Mouse (Mus musculus): ENCODE data around the gene Rap1b. TPM values are rescaled to one million over a fixed set of nuclear protein-coding genes. Genes with fewer than 3 reads are reported as not detected.

The Rap1b gene
- polyA plus RNA-seq, 1 experiment from 2014 or later, result 165 TPM

GRCm38 (mm10) chr10:117808068-117808467, 37.8 kb downstream of the Rap1b start:
- peaks cover 5% of the 10 kb centered on the region for H3K36me3 ChIP-seq
- no peak overlapping the region for H3K4me2 ChIP-seq
- H3K27ac ChIP-seq (replicated peaks), result no peak overlapping the region
- no peak overlapping the region for H3K9ac ChIP-seq
- no peak for ATAC-seq (ENCODE audit: low read depth)
- H3K4me1 ChIP-seq (replicated peaks), result peaks cover 12% of the 10 kb centered on the region; the same call in 1 of the 2 replicates
- no peaks in the 10 kb centered on the region for H3K9me3 ChIP-seq
- no peaks in the 10 kb centered on the region for H3K27me3 ChIP-seq
- 89% methylated on average over 6 of the region's 6 CpGs for WGBS
- no peak overlapping the region for H3K4me3 ChIP-seq

GRCm38 (mm10) chr10:117805919-117806318, 39.9 kb downstream of the Rap1b start:
- ATAC-seq (ENCODE audit: low read depth), result no peak
- no peak overlapping the region for H3K9ac ChIP-seq
- no peaks in the 10 kb centered on the region for H3K9me3 ChIP-seq
- no peak overlapping the region for H3K4me2 ChIP-seq
- no peaks in the 10 kb centered on the region for H3K27me3 ChIP-seq
- H3K4me3 ChIP-seq, result no peak overlapping the region
- no peak overlapping the region for H3K27ac ChIP-seq (replicated peaks)
- H3K36me3 ChIP-seq, result no peaks in the 10 kb centered on the region; the same call in 1 of the 2 replicates
- 57% methylated on average over 9 of the region's 9 CpGs for WGBS
- H3K4me1 ChIP-seq (replicated peaks), result peaks cover 12% of the 10 kb centered on the region; the same call in 1 of the 2 replicates

- WGBS, result 90% methylated on average over 31 of the region's 31 CpGs
- no peak overlapping the region for H3K9ac ChIP-seq
- no peaks in the 10 kb centered on the region for H3K27me3 ChIP-seq
- no peak overlapping the region for H3K27ac ChIP-seq (replicated peaks)
- H3K4me2 ChIP-seq, result no peak overlapping the region
- no peak overlapping the region for H3K4me3 ChIP-seq
- no peaks in the 10 kb centered on the region for H3K36me3 ChIP-seq
- no peaks in the 10 kb centered on the region for H3K9me3 ChIP-seq
- ATAC-seq (ENCODE audit: low read depth), result no peak
- peaks cover 4% of the 10 kb centered on the region; the same call in 1 of the 2 replicates for H3K4me1 ChIP-seq (replicated peaks)
Measured at GRCm38 (mm10) chr10:117803870-117804850, 41.7 kb downstream of the Rap1b start.

- Histone ChIP-seq H3K36me3 (no peaks in the 10 kb centered on the region), H3K9me3 (no peaks in the 10 kb centered on the region), H3K4me1 (replicated peaks) (no peaks in the 10 kb centered on the region), H3K4me3 (no peak overlapping the region), H3K27ac (replicated peaks) (no peak overlapping the region), H3K9ac (no peak overlapping the region), H3K27me3 (no peaks in the 10 kb centered on the region), H3K4me2 (no peak overlapping the region)
- ATAC-seq (ENCODE audit: low read depth), result no peak
- 93% methylated on average over 9 of the region's 9 CpGs for WGBS
Measured at GRCm38 (mm10) chr10:117801886-117802285, 43.9 kb downstream of the Rap1b start.

GRCm38 (mm10) chr10:117799806-117800205, 46.0 kb downstream of the Rap1b start:
- no peaks in the 10 kb centered on the region for H3K4me1 ChIP-seq (replicated peaks)
- H3K9ac ChIP-seq, result no peak overlapping the region
- H3K36me3 ChIP-seq, result no peaks in the 10 kb centered on the region
- 92% methylated on average over 11 of the region's 11 CpGs for WGBS
- ATAC-seq (ENCODE audit: low read depth), result no peak
- 0 out of 2 replicates have a peak, but pooled peaks cover 3% of the 10 kb centered on the region for H3K9me3 ChIP-seq
- no peak overlapping the region for H3K4me3 ChIP-seq
- H3K27me3 ChIP-seq, result no peaks in the 10 kb centered on the region
- H3K4me2 ChIP-seq, result no peak overlapping the region
- no peak overlapping the region for H3K27ac ChIP-seq (replicated peaks)

GRCm38 (mm10) chr10:117798436-117799035, 47.3 kb downstream of the Rap1b start:
- Histone ChIP-seq H3K27ac (replicated peaks) (no peak overlapping the region), H3K36me3 (no peaks in the 10 kb centered on the region), H3K27me3 (no peaks in the 10 kb centered on the region), H3K9me3 (0 out of 2 replicates have a peak, but pooled peaks cover 3% of the 10 kb centered on the region), H3K9ac (no peak overlapping the region), H3K4me1 (replicated peaks) (peaks cover under 1% of the 10 kb centered on the region; the same call in 1 of the 2 replicates), H3K4me2 (no peak overlapping the region), H3K4me3 (no peak overlapping the region)
- WGBS, result 91% methylated on average over 6 of the region's 6 CpGs
- ATAC-seq (ENCODE audit: low read depth), result no peak

GRCm38 (mm10) chr10:117797684-117798083, 48.2 kb downstream of the Rap1b start:
- H3K27me3 ChIP-seq, result no peaks in the 10 kb centered on the region
- 0 out of 2 replicates have a peak, but pooled peaks cover 3% of the 10 kb centered on the region for H3K9me3 ChIP-seq
- WGBS, result 76% methylated on average over 7 of the region's 7 CpGs
- no peaks in the 10 kb centered on the region for H3K36me3 ChIP-seq
- H3K27ac ChIP-seq (replicated peaks), result no peak overlapping the region
- no peak for ATAC-seq (ENCODE audit: low read depth)
- no peak overlapping the region for H3K9ac ChIP-seq
- no peak overlapping the region for H3K4me2 ChIP-seq
- peaks cover 8% of the 10 kb centered on the region for H3K4me1 ChIP-seq (replicated peaks)
- H3K4me3 ChIP-seq, result no peak overlapping the region

GRCm38 (mm10) chr10:117797106-117797505, 48.7 kb downstream of the Rap1b start:
- Histone ChIP-seq H3K27me3 (no peaks in the 10 kb centered on the region), H3K4me1 (replicated peaks) (peaks cover 8% of the 10 kb centered on the region), H3K4me2 (no peak overlapping the region), H3K27ac (replicated peaks) (no peak overlapping the region), H3K36me3 (no peaks in the 10 kb centered on the region), H3K9ac (no peak overlapping the region), H3K9me3 (0 out of 2 replicates have a peak, but pooled peaks cover 3% of the 10 kb centered on the region), H3K4me3 (no peak overlapping the region)
- ATAC-seq (ENCODE audit: low read depth), result no peak
- WGBS, result 95% methylated on average over 12 of the region's 12 CpGs

GRCm38 (mm10) chr10:117796181-117796580, 49.7 kb downstream of the Rap1b start:
- H3K27me3 ChIP-seq, result no peaks in the 10 kb centered on the region
- H3K9me3 ChIP-seq, result 0 out of 2 replicates have a peak, but pooled peaks cover 3% of the 10 kb centered on the region
- H3K4me1 ChIP-seq (replicated peaks), result peaks cover 17% of the 10 kb centered on the region
- no peak for ATAC-seq (ENCODE audit: low read depth)
- no peak overlapping the region for H3K4me3 ChIP-seq
- 93% methylated on average over 7 of the region's 7 CpGs for WGBS
- no peaks in the 10 kb centered on the region for H3K36me3 ChIP-seq
- no peak overlapping the region for H3K9ac ChIP-seq
- H3K27ac ChIP-seq (replicated peaks), result no peak overlapping the region
- H3K4me2 ChIP-seq, result no peak overlapping the region

GRCm38 (mm10) chr10:117795206-117795605, 50.6 kb downstream of the Rap1b start:
- Histone ChIP-seq H3K36me3 (no peaks in the 10 kb centered on the region), H3K9ac (no peak overlapping the region), H3K4me3 (no peak overlapping the region), H3K9me3 (0 out of 2 replicates have a peak, but pooled peaks cover 3% of the 10 kb centered on the region), H3K27me3 (no peaks in the 10 kb centered on the region), H3K4me2 (no peak overlapping the region), H3K27ac (replicated peaks) (no peak overlapping the region), H3K4me1 (replicated peaks) (peaks cover 25% of the 10 kb centered on the region)
- no peak for ATAC-seq (ENCODE audit: low read depth)
- WGBS, result 73% methylated on average over 4 of the region's 4 CpGs

GRCm38 (mm10) chr10:117793436-117794030, 52.3 kb downstream of the Rap1b start:
- Histone ChIP-seq H3K9ac (no peak overlapping the region), H3K4me3 (no peak overlapping the region; the same call in 1 of the 2 replicates), H3K4me1 (replicated peaks) (peaks cover 25% of the 10 kb centered on the region), H3K9me3 (0 out of 2 replicates have a peak, but pooled peaks cover 3% of the 10 kb centered on the region), H3K36me3 (no peaks in the 10 kb centered on the region), H3K27ac (replicated peaks) (peak overlapping the region; percentile 74; the same call in 1 of the 2 replicates), H3K4me2 (peak overlapping the region; percentile 62), H3K27me3 (no peaks in the 10 kb centered on the region)
- 81% methylated on average over 11 of the region's 11 CpGs for WGBS
- no peak for ATAC-seq (ENCODE audit: low read depth)

Measured in neural tube, embryonic 13.5 days (tissue).